Mouse (Mus musculus): ENCODE results near the gene Tsku. TPM values are rescaled to one million over a fixed set of nuclear protein-coding genes. Genes with fewer than 3 reads are reported as not detected.

Gene Tsku
- total RNA-seq, 1 experiment from 2014 or later = 13.2 TPM

DNA sequence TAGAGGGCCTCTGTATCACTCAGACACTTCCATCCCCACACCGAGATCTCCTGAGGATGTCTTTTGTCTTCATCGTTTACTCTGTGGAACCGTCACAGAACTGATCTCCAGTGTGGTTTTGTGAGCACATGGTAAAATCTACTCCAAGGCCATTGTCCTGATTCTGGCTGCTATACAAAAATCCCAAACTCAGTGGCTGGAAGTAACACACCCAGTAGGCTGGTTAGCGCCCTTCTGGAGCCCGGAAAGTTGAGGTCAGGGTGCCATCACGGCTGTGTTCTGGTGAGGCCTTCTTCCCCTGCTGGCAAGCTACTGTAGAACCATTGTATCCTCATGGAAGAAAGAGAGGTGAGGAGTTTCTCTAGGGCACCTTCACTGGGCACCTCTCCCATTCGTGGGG lies 35.1 kb downstream of the Tsku start:
- DNase-seq = no peak

DNA sequence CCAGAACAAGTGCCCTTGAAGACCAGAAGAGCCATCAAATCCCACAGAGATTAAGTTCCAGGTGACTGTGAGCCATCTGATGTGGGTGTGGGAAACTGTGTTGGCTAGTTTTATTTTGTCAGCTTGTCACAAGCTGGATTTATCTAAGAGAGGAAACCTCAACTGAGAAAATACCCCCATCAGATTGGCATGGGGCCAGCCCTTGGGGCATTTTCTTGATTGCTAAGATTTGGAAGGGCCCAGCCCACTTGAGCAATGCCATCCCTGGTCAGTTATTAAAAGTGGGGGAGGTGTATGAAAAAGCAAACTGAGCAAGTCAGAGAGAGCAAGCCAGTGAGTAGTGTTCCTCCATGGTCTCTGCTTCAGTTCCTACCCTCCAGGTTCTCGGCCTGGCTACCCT lies 36.9 kb downstream of the Tsku start:
- DNase-seq = no peak

DNA sequence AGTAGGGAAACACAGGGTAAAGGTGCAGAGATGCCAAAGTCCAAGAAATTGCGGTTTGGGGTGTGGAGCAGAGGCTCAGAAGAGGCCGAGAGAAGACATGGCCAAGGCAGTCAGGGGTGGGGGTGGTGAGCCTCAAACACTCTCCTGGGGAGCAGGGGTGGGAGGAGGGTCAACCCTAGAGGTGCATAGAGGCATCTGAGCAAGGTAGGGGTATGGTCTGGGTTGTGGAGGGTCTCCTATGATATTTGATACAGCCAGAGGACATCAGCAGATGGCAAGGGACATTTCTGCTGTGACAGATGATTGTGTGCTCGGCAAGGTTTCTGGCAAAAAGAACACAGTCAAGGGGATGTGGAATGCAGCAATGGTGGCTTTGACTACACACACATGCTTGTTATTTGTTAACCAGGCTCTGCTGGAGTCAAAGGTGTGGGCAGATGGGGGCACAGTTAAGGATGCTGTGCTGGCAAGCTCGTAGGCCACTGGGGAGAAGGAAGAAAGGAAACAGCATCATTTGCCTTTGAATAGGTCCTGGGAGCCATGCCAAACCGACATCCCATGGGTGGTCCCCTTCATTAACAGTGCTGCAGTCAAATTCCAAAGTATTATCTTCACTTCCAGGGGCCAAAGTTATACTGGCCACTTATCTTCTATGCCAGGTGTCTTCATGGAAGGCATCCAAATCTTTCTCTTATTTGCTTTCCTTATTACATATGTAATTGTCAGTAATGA lies 37.7 kb downstream of the Tsku start:
- DNase-seq = peak; percentile 18

DNA sequence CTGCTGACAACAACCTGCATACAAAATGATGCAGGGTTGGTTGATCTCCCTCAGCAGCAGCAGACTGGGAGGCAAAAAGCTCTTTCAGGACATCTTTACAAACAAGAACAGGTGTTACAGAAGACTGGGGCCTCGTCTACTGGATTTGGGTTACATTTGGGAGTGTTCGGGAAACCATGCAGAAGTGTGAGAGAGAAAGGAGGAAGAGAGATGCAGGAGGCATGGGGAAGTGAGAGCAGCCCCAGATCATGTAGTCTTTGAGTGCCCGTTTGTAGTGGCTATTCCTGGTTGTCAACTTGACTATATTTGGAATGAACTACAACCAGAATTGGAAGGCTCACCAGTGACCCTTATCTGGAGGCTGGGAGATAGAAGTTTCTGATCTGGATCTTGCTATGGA lies 38.7 kb downstream of the Tsku start:
- DNase-seq = no peak

DNA sequence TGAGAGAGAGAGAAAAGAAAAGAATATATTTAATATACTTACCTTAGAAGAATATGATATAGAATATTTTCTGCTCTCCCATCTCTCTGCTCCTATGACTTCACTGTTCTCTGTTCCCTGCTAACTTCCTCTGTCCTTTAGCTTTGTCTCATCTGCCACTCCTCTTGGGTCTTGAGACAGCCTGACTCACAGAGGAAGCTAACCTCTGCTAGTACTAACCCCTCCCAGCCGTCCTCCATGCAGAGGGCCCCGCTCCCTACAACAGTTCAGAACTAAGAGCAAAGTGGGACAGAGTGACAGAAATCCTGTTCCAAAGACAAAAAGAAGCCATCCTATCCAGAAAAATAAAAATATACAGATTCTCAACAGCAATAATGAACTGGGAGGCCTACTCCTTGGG lies 40.0 kb downstream of the Tsku start, which contains the start of gene Acer3:
TSS of gene Acer3 (minus strand) at position 126 of the 400 bp plus-strand sequence.
- no peak for DNase-seq

DNA sequence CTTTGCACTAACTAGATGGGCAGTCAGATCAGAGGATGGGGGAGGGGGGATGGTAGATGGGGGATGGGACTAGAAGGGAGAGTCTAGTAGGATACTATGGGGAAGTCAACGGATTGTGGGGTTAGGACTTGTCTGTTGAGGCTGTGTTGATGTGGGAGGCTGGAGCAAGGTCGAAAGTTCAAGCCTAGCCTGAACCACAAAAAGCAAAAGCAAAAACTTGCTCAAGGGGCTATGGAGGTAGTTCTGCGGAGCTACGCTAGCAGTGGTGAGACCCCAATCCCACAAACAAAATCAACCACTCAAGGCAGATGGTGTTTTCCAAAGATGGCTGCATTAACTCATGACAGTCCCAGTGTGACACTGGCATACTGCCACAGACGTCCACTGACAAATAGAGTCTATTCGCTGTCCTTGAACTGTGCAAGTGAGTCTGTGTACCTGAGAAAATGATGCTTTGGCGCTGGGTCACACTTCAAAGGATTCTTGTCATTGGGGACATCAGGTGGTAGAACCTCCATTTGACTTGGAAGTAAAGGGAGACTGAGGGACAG lies 41.0 kb downstream of the Tsku start:
- DNase-seq = no peak

DNA sequence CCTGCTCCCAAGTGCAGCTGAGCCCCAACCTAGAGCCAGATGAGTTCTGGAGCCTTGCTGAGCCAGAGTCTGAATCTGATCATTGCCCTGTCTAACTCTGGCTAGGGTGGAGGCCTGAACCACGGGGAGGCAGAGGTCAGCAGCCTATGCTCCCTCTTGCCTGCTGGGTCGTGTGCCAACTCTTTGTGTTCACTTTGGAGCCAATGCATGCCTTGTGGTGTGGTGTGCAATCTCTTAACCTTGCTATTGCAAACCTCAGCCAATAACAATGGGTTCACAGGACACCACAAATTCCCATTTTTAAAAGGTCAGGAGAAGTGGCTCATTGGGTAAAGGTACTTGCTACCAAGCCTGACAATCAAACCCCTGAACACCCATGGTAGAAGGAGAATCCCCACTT lies 44.6 kb downstream of the Tsku start:
- peak; percentile 51 for DNase-seq

DNA sequence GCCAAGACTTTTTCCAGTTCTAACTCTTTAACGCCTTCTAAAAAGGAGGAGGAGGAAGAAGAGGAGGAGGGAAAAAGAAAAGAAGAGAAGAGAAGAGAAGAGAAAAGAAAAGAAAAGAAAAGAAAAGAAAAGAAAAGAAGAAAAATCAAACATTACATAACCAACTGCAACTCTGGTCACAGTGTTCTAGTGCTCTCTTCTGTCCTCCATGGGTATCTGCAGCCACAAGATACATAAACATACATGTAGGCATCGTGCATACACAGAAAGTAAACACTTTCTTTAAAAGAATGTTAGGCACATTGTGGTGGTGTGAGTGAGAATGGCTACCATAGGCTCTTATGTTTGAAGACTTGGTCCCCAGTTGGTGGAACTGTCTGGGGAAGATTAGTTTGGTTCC lies 46.0 kb downstream of the Tsku start:
- no peak for DNase-seq

DNA sequence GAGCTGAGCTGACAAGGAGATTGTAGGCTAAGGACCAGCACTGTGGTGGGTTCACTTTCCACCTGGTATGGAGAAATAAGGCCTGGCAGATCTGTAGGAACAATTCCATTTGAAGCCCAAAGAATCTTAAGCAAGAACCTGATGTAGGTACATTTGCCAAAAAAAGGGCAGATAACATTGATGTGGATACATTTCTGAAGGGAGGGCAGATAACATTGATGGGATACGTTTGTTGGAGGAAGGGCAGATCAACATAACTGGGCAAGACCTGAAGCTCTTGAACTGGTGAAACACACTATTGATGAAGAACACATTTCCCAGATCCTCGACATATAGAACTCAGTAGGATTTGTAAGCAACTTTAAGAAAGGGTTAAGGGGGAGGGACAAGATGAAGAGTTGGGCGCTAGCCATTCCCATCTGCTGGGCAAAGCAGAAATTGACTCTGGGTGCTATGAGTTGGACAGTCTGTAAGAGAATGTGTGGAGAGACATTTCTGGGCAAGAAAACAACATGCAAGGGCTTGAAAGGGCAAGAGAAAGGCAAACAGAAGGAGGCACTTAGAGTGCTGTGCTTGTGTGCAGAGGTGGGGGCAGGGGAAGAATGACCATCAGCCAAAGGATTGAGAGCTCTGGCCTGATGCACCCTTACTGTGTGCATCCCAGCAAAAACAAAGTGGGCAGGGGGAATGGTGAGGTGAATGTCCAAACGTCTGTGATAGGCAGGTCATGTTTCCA lies 48.8 kb downstream of the Tsku start:
- DNase-seq = no peak

DNA sequence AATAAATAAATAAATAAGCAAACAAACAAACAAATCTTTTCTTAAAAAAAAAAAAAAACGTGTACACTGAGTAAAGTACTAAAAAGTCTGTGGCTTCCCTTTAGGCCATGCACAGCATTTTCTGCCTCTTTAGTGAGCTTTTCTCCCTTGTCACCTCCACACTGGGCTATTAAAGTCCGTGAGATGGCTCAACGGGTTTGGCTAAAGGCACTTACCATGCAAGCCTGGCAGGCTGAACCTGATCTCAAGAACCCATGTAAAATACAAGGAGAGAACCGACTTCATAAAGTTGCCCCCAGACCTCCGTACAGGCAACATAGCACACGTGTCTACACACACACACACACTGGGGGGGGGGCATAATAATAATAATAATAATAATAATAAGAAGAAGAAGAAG lies 50.9 kb downstream of the Tsku start:
- no peak for DNase-seq

DNA sequence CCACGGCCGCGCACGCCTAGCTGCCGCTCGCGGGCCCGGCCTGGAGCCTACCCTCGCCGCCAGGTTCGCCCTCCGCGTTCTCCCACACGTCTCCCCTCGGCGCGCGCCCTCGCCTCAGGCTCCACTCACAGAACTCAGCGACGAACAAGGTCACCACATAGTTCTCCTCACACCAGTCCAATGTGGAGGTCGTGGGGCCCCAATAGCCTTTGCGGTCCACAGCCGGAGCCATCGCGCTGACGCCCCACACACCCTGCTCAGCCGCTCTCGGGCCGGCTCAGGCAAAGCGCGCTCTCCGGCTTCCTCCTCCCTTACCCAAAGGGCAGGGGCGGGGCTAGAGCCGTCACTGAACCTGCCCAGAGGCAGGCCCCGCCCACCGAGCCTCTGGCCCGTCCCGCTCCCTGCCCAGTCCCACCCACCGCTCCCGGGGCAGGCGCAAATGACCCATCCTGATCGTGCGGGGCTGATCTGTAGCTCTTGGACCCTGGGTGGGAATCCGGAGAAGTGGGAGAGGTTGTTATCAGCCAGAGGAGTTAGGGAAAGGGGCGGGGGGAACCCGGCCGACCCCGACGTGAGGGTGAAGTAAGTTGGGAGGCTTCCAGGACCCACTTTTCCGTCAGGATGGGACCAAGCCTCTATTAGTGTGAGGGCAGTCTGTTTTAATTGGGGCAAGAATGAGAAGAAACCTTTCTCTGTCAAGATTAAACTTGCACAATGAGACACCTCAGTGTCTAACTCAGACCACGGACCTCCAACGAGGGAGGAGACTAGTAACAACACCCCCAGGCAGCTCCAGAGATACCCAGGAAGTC lies 51.7 kb downstream of the Tsku start:
- DNase-seq = peak; percentile 98

DNA sequence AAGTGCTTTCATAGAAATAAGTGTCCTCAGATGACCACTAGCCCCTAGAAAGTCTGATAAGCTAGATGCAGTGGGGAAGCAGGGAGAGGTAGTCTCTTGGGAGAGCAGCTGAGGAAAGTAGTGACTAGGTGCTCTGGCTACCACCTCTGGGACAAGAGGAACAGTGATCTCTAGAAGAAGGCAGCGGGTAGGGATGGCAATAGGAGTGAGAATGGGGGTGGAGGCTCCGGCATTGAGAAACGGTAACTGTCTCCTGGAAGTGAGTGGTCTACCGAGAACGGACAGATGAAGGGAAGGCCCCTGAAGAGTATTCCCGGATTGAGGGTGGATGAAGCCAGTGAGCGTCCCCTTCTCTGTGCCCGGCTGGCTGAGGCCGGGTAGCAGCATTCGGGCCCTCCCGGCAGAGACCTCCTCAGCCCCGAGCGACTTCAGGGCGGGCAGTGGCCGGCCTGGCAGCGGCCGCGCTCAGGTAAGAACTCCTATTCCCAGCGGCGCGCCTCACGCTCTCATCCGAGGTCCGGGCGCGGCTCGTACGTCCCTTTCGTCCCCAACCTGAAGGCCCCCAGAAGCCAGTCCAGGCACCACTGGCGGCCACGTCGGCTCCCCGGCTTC lies 52.4 kb downstream of the Tsku start:
- DNase-seq = no peak

DNA sequence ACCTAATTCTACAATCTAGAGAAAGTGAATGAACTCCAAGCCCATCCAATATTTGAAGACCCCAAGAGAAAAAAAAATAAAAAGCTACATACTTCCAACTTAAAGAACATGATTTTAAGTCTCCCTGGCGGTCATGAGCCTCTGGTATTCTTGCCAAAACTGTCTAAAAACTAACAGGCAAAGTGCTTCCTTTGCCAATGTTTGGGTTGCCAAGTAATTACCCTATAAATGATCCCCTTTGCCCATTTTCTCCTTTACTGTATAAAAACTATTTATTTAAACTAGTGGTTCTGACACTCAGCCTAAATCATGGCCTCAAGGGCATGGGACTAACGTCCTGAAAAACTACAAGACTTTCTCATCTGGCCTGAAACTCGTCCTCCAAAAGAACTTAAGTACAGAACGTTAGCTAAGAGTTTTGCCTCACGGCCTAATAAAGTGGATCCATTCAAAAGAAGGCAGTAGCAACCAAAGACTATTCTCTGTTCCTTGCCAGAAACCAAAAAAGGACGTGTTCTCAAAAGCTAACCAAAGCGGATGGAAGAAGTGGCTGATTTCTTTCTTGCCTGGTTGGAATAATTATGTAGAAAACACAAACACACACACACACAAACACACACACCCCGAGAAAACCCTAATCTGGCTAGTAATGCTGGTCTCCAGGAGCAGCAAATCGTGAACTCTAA lies 53.1 kb downstream of the Tsku start:
- no peak for DNase-seq

DNA sequence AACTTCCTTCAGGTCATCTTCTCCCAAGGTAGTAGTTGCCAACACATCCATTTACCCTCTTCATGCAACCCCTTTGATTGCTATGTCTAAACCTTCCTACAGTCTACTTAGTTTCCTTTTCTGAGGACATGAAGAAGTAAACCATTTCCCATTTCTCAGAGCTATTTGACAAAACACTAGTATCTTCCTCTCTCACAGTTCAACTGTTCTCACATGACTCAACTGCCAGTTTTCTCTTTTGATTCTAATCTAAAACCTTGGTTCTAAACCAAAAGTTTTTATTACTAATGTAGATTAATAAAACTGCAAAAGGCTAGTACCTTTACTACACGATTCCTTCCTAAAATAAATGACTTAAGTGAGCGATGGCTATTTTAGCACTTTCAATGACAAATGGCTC lies 53.7 kb downstream of the Tsku start:
- no peak for DNase-seq

Other genes with a start within 250 kb of the Tsku start
- gene Myo7a, start 241.8 kb downstream of the Tsku start, total RNA-seq (2021) = 58.6 and 86.2 TPM in 2 replicates
- 2.1 and 2.4 TPM in 2 replicates for gene Omp, start 215.8 kb downstream of the Tsku start, total RNA-seq (2021)
- 6.2 and 9.8 TPM in 2 replicates for gene Capn5, start 183.1 kb downstream of the Tsku start, total RNA-seq (2021)
- 5.6 and 8.5 TPM in 2 replicates for gene B3gnt6, start 161.8 kb downstream of the Tsku start, total RNA-seq (2021)
- 16.6 and 17.0 TPM in 2 replicates for gene Acer3, start 40.1 kb downstream of the Tsku start, total RNA-seq (2021)
- not detected in 2 replicates for gene Gucy2d, start 79.1 kb upstream of the Tsku start, total RNA-seq (2021)
- 14.0 and 18.4 TPM in 2 replicates for gene Lrrc32, start 128.0 kb upstream of the Tsku start, total RNA-seq (2021)